Mouse (Mus musculus): ENCODE measurements around the gene Apol8.
"Not testable (repeated sequence)": the region's sequence is repeated elsewhere in the genome, so short reads cannot be mapped to it uniquely, and the experiment has no call there.

DNA sequence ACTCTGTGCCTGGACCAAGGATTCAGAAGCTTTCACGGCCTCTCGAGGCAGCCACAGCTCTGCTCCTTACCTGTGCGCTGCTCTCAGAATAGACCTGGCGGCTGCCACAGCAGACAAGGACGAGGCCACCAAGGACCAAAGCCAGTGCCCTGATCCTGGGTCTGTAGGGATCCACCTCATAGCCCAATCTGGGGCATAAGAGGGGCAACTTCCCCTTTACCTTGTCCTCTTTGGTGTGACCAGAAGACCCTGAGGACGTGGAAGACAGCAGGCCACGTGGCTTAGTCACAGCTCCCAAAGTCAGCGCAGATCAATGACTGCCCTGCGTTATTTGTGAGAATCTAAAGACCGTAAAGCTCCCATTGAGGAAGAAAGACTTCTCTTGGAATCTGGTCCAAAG, 24.0 kb downstream of the Apol8 start:
- not testable (repeated sequence) for TF ChIP-seq CTCF (IDR thresholded peaks at IDR 0.05; ENCODE audit: control insufficient read depth, insufficient read depth, insufficient replicate concordance, low read depth, low read length); POLR2A (IDR thresholded peaks at IDR 0.05; ENCODE audit: control insufficient read depth, low read depth, low read length)

All from testis, adult 2 months (tissue).